Mouse (Mus musculus) ovary, postnatal 14 days (tissue): Measurements from ENCODE around the gene Gm36245.
A peak's percentile ranks its signal among the peaks of the same experiment; 100 is the strongest.
"Not testable (repeated sequence)": the region's sequence is repeated elsewhere in the genome, so short reads cannot be mapped to it uniquely, and the experiment has no call there.

Experiments
- DNase-seq: peaks from one replicate; pipeline ENCODE4 v3.0.0; 2022; ENCODE audit warnings: low spot score

The Gm36245 gene

DNA sequence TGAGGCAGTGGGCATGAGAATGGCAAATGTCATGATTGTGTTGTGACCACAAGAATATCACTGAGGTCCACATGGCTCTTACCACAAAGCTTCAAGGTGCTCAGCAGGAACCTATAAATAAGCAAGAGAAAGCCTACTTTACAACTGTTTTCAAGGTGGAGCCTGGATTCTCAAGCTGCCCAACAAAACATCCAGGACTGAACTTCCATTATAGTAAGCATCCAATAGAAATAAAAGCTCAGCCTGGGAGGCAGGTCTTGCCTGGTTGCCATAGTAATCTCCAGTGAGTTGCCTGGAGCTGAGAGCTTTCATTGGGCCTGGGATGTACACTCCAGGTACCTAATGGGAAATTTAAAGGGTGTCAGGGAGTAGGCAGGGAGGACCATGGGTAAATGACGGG, at the start of gene Gm36245:
Gene Gm36245, plus strand, starts transcription at position 301 of the 400 bp plus-strand sequence.
- DNase-seq = no peak

DNA sequence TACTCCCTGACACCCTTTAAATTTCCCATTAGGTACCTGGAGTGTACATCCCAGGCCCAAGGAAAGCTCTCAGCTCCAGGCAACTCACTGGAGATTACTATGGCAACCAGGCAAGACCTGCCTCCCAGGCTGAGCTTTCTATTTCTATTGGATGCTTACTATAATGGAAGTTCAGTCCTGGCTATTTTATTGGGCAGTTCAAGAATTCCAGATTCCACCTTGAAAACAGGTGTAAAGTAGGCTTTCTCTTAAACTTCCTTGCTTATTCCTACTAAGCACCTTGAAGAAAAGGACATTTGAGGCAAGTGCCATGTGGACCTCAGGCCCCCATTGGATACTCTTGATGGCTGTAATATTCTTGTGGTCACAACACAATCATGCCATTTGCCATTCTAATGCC, 37.3 kb upstream of the Gm36245 start, which contains the start of gene 1700025B11Rik:
Gene 1700025B11Rik, minus strand, starts transcription at position 101 of the 400 bp plus-strand sequence.
- DNase-seq = no peak

DNA sequence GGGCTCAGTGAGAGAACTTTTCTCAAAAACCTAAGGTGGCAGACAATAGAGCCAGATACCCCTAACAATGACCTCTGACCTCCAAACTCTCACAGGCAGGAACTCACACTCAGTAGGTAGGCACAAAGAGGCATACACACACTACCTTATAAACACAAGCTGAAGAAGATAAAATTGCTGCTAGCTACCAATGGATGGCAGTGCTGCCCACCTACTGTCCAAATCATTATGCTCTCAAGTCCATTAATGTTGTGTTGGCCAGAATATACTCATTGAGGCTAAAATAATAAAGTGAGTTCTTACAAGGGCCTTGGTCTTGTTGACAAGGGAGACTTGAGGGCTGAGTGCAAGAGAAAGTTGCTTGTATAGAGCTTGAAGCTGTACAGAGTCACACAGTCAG, 35.8 kb upstream of the Gm36245 start:
- no peak for DNase-seq

- DNase-seq = no peak
Observed at GRCm38 (mm10) chr15:77578801-77579200, 20.3 kb upstream of the Gm36245 start.

DNA sequence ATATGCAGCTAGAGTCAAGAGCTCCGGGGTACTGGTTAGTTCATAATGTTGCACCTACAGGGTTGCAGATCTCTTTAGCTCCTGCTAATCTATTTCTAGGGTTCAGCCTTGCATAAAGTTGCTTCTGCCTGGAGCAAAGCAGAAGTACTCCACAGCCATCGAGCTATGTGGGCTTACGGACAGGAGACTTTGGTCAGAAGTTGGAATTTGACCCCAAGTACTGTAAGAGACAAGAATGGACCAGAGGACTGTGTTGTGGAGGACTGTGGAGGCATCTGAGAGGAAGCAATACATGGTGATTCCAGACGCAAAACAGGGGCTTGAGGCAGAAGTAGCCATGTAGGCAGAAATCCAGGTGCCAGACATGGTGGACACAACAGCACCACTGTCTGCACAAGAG, 19.7 kb upstream of the Gm36245 start:
- DNase-seq = no peak

- peak; percentile 11 for DNase-seq
Observed at GRCm38 (mm10) chr15:77581681-77582080, 17.4 kb upstream of the Gm36245 start.

- DNase-seq = no peak
Observed at GRCm38 (mm10) chr15:77587026-77587425, 12.0 kb upstream of the Gm36245 start.

DNA sequence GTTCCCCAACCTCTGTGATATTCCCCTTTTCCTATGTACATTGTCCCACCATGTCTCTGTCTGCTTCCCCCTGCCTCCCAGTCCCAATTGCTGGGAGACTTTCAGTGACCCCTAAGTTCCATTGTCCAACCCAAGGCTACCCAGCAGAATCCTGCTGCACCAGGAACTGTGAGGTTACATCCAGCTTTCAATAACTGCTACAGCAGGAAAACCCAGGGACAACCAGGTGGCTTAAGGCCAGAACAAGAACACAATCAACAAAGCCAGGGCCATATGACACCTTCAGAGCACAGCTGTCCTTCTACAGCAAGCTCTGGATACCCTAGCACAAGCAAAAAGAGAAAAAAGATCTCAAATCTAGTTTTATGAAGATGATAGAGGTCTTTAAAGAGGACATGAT, 10.1 kb upstream of the Gm36245 start:
- DNase-seq = no peak

DNA sequence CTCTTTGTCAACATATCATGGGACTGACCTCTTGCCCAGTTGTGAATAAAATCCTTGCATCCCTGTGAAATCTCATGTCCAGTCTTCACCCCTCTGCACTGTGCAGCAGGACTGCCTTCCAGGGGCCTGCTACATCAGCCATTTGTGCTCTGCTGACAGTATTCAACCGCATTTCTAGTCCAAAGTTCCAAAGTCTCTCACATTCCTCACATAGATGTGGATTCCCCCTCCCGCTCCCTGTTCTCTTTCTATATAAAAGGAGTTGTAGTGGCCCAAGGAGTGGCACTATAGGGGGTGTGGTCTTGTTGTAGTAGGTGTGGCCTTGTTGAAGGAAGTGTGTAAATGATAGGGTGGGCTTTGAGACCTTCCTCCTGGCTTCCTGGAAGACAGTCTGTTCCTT, 8.2 kb upstream of the Gm36245 start:
- DNase-seq = no peak

DNA sequence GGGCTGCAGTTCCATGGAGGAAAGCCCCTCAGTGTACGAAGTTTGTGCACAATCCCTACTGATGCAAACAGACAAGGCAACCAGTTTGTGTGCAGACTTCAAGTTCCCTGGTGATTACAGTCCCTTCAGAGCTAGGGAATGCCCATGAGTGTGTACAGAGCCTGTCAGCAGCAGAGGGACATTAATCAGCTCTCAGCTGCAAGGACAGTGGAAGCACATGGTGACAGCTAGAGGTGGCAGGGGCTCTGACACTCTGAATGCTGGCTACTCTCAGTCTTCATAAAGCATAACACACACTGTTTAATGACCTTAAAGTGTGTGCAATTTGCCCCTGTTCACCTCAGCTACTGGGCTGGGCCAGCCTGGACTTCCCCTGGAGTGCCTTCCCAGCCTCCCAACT, 5.5 kb upstream of the Gm36245 start:
- DNase-seq = no peak

- DNase-seq = no peak
Observed at GRCm38 (mm10) chr15:77595961-77596360, 3.1 kb upstream of the Gm36245 start, which contains the start of gene Apol10b. Gene Apol10b (minus strand): TSS chr15:77596125.

DNA sequence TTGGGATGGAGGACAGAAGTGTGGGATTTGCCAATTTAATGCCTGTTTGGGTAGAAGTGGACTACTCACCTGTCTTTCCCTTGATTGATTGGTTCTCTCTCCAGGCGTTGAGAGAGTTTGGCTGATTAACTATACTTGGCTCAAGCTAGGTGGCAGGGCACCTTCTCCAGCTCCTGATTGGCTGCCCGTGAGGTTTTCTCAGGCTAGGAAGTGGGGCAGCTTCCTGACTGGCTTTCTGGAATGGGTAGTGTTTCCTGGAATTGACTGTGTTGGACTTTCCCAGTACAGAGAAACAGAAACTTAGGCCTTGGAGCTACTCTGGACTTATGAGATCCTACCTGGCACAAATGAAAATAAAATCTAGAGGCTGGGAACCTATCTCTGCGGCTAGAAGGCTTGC, 629 bp upstream of the Gm36245 start:
- no peak for DNase-seq

DNA sequence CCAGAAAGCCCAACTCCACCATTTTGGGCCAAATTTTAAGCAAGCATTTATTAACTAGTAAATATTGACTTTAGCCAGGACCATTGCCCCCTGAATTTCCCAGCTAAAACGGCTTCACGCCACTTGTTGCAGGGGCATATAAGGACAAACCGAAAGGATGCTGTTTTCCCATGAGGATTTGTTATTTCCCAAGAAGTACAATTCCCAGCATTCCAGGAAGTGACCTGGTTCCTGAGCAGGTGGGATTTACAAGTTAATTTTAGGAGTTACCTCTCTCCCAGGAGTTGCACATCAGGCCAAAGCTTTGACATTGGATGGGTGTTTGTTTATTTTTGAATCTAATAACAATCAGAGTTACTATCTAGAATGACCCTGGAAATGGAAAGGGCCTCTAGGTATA, 7.0 kb downstream of the Gm36245 start:
- no peak for DNase-seq

DNA sequence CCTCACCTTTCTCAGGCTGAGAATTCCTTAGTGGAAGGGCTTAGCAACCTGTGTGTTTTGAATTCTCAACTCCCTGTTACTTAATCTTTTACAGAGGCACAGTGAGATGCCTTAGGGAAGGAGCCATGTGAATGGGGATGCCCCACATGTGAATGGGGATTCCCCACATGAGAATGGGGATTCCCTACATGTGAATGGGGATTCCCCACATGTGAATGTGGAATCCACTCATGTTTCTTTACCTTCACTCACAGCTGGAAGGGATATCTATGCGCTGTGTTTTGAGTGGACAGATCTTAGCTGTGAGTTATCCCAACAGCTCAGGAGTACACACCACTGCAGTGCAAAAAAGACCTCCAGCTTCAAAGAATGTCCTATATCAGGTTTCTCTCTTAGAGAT, 25.7 kb downstream of the Gm36245 start:
- DNase-seq = no peak

DNA sequence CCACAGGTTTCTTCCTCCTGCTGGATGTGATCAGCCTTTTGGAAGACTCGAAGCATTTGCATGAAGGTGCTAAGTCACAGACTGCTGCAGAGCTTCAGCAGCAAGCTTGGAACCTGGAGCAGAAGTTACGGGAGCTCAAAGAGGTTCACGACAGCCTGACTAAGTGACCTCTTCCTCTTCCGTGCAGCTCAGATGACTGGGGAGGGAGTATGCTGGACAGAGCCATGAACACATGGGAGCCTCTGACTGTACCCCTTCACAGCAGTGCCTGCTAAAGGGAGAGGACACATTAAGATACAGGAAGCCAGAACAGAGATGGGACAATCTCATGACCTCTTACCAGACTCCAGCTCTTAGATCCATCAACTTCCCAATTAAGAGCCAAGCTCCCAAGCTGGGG, 27.4 kb downstream of the Gm36245 start:
- DNase-seq = not testable (repeated sequence)

- DNase-seq = not testable (repeated sequence)
Observed at GRCm38 (mm10) chr15:77628647-77629046, 29.6 kb downstream of the Gm36245 start.

GRCm38 (mm10) chr15:77629822-77630221, 30.8 kb downstream of the Gm36245 start:
- not testable (repeated sequence) for DNase-seq

DNA sequence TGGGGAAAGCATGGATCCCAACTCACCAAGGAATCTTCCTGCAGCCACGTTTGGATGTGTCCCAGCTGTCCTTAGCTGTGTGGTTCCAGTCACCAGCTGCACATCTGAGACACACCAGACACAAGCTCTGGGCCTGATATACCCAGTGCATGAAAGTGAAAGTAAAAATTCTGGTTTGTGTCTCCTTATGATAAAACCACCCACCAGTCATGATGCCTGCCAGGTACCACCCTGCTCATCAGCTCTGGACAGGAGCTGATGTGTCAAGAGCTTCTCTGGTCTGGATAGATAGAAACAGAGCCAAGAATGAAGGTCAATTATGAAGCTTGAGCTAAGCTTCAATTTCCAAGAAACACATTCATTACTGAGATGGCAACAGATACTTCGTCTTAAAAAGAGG, 44.1 kb downstream of the Gm36245 start, which contains the start of gene Apol11b:
Gene Apol11b, minus strand, starts transcription at position 111 of the 400 bp plus-strand sequence.
- DNase-seq = not testable (repeated sequence)

DNA sequence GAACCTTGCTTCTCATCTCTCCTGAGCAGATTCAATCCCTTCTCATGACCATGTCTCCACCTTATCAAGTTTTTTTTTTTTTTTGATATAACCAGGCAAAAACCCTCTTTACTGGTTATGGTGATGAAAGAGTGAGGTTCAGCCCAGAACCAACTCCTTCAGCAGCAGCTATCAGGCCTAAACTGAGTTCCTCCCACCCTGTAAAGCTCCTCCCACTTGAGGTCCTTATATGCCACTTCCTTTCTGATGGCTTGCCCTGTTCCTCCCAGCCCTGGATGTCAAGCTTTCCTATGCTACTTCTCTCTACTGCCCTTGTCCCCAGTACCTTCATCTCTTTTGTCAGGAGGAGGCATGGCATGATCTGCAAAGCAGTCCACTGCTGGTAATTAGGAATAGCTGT, 52.1 kb downstream of the Gm36245 start:
- DNase-seq = not testable (repeated sequence)
